Mouse (Mus musculus) embryonic stem cell, embryonic (primary cell): Measurements from ENCODE around the gene Nprl3.

Source experiments
- CTCF ChIA-PET, 4 experiments: fragments of 300-600 bp in 2 of 4; fragments of 350-600 bp in 2 of 4; sonication (Branson Sonifier 250); formaldehyde crosslinking; loops; one replicate each; lab custom pipeline; 2022; ENCODE audit warnings: inconsistent platforms in 2 of 4; lab: Charles Lee
- POLR2A ChIA-PET, 4 experiments: fragments of 300-600 bp in 2 of 4; fragments of 350-600 bp in 2 of 4; sonication (Branson Sonifier 250); formaldehyde crosslinking; loops; one replicate each; lab custom pipeline; 2022; ENCODE audit warnings: antibody characterized with exemption in 4 of 4, inconsistent platforms in 1 of 4; lab: Charles Lee

The Nprl3 gene

DNA sequence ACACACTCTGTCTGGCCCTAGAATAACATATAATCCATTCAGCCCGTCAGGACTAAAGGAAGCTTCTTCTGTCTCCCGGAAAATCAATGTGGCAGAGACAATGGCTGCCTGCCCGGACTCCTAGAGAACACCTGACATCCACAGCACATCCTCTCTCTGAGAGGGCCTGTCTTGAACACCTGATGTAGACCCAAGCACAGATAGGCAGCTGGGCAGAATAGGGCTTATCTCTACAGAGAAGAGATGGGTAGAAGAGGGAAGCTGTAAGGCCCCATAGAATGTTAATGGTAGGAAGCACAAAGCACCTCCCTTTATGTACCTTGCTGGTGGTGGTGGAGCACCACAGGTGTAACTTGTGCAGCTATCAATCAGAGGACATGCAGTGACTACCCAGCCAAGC is 25.3 kb downstream of the Nprl3 start:
- ChIA-PET CTCF (interaction anchor here in 3 of 4 experiments (0.5 to 3.5 kb wide), 5 partner anchors 11 to 97 kb away, joined by 3 to 15 read pairs (median 5); no protein-coding TSS in a partner anchor), POLR2A (interaction anchor here in 2 of 4 experiments (0.7 to 1.3 kb wide), 4 partner anchors 12 to 273 kb away, joined by 3 to 4 read pairs (median 3); no protein-coding TSS in a partner anchor)

DNA sequence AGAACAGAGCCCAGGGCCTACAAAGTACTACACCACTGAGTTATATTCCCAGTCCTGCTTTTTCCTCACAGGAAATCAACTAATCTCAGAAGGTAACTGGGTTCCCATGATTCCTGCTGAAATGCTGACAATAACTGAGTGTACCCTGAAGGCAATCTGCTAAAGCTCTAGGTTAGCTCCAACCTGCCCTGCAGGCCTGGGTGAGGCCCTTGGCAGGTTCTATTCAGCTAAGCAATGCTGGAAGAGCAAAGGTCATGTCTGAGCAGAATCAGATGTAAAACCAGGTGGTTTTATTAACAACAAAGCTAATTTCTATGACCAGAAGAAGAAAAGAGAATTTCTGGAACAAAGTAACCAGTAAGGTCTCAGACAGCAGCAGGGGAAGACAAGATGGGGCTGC is 26.1 kb downstream of the Nprl3 start:
- ChIA-PET CTCF (interaction anchor here in 3 of 4 experiments (0.7 to 3.5 kb wide), 3 partner anchors 34 to 59 kb away, joined by 3 to 14 read pairs (median 4); no protein-coding TSS in a partner anchor), POLR2A (interaction anchor here in 2 of 4 experiments (1.1 to 1.9 kb wide), 4 partner anchors 12 to 27 kb away, joined by 3 to 4 read pairs (median 4); no protein-coding TSS in a partner anchor)

DNA sequence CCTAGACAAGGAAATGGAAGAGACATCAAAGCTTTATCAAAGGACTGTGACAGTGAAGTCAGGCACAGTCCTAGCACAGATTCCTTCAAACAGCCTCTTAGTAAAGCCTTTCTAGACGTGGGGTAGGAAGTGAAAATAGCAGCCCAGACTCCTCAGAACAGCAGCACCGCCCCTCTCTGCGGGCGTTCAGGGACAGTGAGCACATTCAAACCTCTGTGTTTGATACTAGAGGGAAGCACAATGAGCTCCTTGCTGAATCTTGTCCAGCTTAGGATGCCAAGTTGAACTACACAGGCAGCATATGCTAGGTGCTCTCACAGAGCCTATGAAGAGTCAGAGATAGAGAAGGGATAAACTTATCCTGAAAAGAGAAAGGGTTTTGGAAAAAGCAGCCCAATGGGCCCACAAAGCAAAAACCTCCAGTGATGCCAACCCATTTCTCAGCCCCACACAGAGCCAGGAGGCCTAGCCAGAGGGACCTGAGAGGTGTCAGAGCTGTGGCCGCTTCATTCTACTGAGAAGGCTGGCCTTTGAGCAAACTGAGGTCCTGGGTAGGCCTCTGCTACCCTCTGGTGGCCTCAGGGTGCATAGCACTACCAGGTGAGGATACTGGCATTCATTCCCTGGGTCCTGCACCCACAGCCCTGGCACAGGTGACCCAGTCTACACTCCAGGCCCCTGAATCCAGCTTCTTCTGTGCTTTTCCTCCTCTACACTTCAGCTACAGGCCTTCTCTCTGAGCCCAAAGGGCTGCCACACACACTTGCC is 29.2 kb downstream of the Nprl3 start:
- ChIA-PET POLR2A (interaction anchor here in 3 of 4 experiments (0.6 to 10.1 kb wide), 11 partner anchors 8 to 368 kb away, joined by 3 to 108 read pairs (median 4); partner anchors contain the start of genes Mpg (in 1 of the 3), Nprl3 (in 1 of the 3) and Rhbdf1 (in 1 of the 3)), CTCF (interaction anchor here (0.5 to 4.0 kb wide), 29 partner anchors 8 to 87 kb away, joined by 3 to 36 read pairs (median 4); partner anchors contain the start of genes Hbq1b (in 2 of the 4), Snrnp25 (in 2 of the 4) and Rhbdf1 (in 1 of the 4))

DNA sequence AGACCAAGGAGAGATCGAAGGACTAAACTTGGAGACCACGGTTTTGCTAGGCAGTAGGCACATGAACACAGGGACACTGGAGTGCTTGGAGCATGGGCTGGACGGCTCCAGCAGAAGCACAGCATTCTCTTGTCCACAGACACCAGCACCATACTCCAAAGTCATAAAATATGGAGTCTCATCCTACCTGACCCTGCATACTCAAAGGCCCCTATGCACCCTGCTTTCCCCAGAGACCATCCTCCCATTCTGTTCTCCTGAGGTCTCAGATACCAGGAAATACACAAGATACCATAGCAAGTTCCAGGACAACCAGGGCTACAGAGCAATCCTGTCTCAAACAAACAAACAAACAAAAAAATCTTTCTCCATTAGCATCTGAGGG is 30.1 kb downstream of the Nprl3 start:
- POLR2A ChIA-PET: interaction anchor here in 3 of 4 experiments (0.7 to 10.1 kb wide), 9 partner anchors 9 to 32 kb away, joined by 3 to 108 read pairs (median 4); partner anchors contain the start of genes Mpg (in 2 of the 3), Nprl3 (in 1 of the 3), Rhbdf1 (in 1 of the 3) and Snrnp25 (in 1 of the 3)

DNA sequence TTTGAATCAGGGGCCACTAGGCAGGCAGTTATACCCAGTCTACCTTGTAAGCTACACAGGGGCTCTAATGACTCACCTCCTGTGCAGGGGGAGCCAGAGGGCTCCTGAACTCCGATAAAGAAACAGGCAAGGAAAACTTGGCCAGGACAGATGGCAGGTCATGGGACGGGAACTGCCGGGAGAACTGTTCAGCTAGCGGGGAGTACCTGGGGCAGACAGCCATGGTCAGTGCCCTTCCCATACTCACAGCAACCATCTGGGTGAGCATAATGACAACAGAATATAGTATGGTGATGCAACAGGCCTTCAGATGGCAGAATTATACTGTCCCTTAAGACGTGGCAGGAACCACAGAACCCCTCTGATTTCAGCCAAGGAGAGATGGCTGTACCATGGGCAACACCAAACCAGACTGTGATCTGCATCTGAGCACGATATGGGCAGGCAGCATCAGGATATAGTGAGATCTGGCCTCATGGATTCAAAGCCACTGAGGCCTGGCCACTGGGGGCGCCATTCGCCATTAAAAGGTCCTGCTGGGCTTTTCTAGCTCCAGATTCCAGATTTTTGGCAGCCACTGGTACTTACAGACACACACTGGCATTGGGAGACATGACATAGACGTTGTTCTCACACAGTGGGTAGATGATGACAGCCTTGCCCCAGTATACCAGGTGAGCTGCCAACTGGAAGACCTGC is 30.6 kb downstream of the Nprl3 start:
- ChIA-PET CTCF (interaction anchor here (0.5 to 4.0 kb wide), 40 partner anchors 8 to 316 kb away, joined by 3 to 36 read pairs (median 4); partner anchors contain the start of genes Hbq1a (in 1 of the 4), Hbq1b (in 1 of the 4), Rhbdf1 (in 1 of the 4) and Snrnp25 (in 1 of the 4)), POLR2A (interaction anchor here in 3 of 4 experiments (0.7 to 10.1 kb wide), 10 partner anchors 8 to 32 kb away, joined by 3 to 108 read pairs (median 4); partner anchors contain the start of genes Mpg (in 2 of the 3), Nprl3 (in 1 of the 3), Rhbdf1 (in 1 of the 3) and Snrnp25 (in 1 of the 3))

More for the DNA sequence above, 30.1 kb downstream of the Nprl3 start:
- CTCF ChIA-PET: interaction anchor here (0.5 to 4.0 kb wide), 36 partner anchors 8 to 315 kb away, joined by 3 to 36 read pairs (median 4); partner anchors contain the start of genes Hbq1a (in 1 of the 4), Hbq1b (in 1 of the 4), Rhbdf1 (in 1 of the 4) and Snrnp25 (in 1 of the 4)

DNA sequence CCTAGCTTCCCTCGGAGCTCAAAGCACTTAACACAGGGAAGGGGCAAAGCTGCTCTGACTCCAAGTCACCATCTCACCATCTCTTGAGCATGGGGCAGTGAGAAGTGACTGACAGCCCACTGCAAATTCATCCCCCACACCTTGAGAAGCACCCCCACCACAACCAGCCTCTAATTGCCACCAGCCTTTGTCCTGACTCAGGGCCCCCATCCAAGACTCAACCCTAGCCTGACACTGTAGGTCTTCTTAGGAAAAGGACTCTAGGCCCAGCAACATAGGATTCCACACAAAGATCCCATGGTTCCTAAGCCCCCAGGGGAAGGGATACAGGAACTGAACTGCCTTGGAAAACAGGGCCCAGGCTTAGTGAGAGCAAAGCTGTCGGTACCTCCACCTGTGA is 31.4 kb downstream of the Nprl3 start:
- POLR2A ChIA-PET: interaction anchor here in 2 of 4 experiments (0.7 to 10.1 kb wide), 5 partner anchors 10 to 31 kb away, joined by 3 to 108 read pairs (median 5); partner anchors contain the start of genes Rhbdf1 (in 1 of the 2) and Snrnp25 (in 1 of the 2)
- CTCF ChIA-PET: interaction anchor here (0.6 to 4.0 kb wide), 16 partner anchors 7 to 108 kb away, joined by 3 to 32 read pairs (median 6); partner anchors contain the start of gene Hbq1b (in 1 of the 4)

DNA sequence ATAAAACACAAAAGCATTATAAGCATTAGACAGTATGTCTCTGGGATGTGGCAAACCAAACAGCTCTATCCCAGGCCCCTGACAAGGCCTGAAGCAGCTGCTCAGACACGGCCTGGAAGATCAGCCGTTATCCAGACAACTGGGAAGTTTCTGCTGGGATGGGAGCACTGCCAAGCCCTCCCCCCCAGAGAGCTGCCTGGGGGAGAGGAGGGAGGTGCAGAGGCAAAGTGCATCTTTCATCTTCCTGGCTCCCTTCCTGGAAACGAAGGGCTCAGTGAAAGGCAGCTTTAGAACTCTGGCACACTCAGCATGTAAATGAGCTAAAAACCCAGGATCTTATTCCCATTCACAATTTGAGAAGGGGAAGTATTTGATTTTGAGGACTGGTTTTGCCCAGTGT is 31.9 kb downstream of the Nprl3 start:
- CTCF ChIA-PET: interaction anchor here in 3 of 4 experiments (0.6 to 4.0 kb wide), 10 partner anchors 11 to 108 kb away, joined by 3 to 32 read pairs (median 4); partner anchors contain the start of gene Hbq1b (in 1 of the 3)

DNA sequence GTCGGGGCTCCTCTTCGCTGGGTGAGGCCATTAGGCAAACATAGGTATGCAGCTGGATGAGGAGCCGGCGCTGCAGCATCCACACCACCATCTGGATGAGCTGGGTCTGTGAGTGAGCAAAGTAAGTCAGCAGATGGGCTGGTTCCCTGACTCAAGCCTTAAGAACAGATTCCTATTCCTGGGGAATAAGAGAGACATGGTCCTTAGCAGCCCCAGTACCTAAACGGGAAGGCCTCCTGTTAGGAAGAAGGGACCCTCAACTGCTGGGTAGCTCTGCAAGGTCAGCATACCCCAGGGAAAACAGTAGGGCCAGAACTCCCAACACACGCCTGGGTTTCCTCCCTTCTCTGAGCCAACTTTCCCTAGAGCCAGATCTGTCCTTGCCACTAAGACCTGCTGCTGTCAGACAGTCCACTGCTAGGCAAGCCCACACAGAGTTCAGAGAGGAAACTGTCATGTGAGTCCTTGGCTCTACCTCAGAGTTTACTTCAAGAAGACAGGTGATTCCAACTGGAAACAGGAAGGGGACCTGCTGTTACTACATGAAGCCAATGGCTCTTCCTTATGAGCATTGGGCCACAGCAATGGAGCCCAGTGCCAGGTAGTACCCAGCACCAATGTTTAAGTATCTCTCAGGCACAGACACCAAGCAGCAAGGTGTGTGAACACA is 32.6 kb downstream of the Nprl3 start:
- CTCF ChIA-PET: interaction anchor here in 3 of 4 experiments (0.5 to 1.6 kb wide), 9 partner anchors 11 to 86 kb away, joined by 3 to 4 read pairs (median 3); partner anchors contain the start of gene Hbq1b (in 1 of the 3)

More for the DNA sequence above, 31.9 kb downstream of the Nprl3 start:
- POLR2A ChIA-PET: interaction anchor here in 2 of 4 experiments (0.7 to 10.1 kb wide), 4 partner anchors 11 to 16 kb away, joined by 3 to 108 read pairs (median 5); partner anchors contain the start of gene Rhbdf1 (in 1 of the 2)

DNA sequence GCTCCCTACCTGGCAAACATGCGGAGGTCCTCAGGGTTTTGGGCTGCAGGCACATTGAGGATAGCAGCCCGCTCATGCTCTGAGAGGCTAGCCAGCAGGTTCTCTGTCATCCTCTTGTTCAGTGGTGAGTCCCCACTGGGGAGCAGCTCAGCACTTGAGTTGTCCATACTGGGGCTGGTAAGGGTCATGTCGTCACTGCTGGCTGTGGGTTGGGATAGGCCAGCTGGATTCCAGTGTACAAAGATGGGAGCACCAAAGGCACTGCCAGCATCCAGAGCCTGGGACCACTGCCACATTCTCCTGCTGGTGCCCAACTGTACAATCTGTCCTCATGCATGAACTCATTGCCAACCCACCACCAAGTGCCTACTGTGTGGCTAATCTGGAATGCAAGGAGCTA is 33.6 kb downstream of the Nprl3 start:
- CTCF ChIA-PET: interaction anchor here (1.1 to 1.6 kb wide), 6 partner anchors 13 to 87 kb away, joined by 3 to 4 read pairs (median 3); no protein-coding TSS in a partner anchor
- POLR2A ChIA-PET: interaction anchor here in 2 of 4 experiments (1.0 to 10.1 kb wide), 3 partner anchors 12 to 29 kb away, joined by 3 to 108 read pairs (median 11); partner anchors contain the start of genes Rhbdf1 (in 1 of the 2) and Snrnp25 (in 1 of the 2)

More for the DNA sequence above, 32.6 kb downstream of the Nprl3 start:
- POLR2A ChIA-PET: interaction anchor here in 2 of 4 experiments (0.6 to 10.1 kb wide), 3 partner anchors 11 to 17 kb away, joined by 3 to 108 read pairs (median 5); partner anchors contain the start of gene Rhbdf1 (in 1 of the 2)

DNA sequence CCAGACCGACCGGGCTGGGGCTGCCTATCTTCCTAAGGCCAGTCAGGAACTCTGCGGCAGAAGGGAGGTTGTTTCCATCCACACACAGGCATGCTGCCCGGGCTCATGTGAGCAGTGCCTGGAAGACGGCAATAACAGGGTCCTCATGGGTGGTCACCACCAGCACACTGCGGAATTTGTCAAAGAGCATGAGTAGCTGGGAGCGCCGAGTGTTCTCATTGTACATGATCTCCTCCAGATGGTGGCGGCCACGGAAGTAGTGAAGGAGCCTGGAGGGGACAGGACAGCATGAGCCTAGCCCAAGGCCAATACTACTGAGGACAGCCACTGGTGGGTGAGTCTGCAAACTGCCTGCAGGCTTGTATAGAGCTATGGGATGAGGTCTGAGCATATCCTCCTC is 34.7 kb downstream of the Nprl3 start:
- ChIA-PET CTCF (interaction anchor here (0.6 to 1.9 kb wide), 10 partner anchors 11 to 88 kb away, joined by 3 to 4 read pairs (median 3); no protein-coding TSS in a partner anchor), POLR2A (interaction anchor here in 2 of 4 experiments (0.9 to 10.1 kb wide), 6 partner anchors 11 to 28 kb away, joined by 3 to 108 read pairs (median 5); partner anchors contain the start of genes Rhbdf1 (in 1 of the 2) and Snrnp25 (in 1 of the 2))

DNA sequence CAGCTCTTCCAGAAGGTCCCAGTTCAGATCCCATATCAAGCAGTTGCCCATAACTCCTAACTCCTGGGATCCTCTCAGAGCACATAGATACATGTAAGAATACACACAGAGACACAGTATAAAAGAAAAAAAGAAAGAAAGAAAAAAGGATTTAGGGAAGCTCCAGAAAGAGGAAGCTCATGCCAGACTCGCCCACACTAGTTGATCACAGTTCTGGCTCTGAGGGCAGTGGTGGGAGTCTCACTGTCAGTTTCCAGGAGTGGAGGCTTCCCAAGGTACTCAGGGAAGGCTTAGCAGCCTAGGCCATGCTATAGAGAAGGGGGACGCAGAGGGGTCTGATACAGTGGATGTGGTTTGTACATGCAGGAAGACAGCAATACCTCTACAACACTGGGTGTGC is 36.4 kb downstream of the Nprl3 start:
- ChIA-PET CTCF (interaction anchor here in 2 of 4 experiments (0.8 to 1.8 kb wide), 6 partner anchors 9 to 90 kb away, joined by 3 to 7 read pairs (median 3); no protein-coding TSS in a partner anchor), POLR2A (interaction anchor here in 2 of 4 experiments (0.8 to 10.1 kb wide), 3 partner anchors 12 to 28 kb away, joined by 3 to 108 read pairs (median 4); partner anchors contain the start of genes Rhbdf1 (in 1 of the 2) and Snrnp25 (in 1 of the 2))

DNA sequence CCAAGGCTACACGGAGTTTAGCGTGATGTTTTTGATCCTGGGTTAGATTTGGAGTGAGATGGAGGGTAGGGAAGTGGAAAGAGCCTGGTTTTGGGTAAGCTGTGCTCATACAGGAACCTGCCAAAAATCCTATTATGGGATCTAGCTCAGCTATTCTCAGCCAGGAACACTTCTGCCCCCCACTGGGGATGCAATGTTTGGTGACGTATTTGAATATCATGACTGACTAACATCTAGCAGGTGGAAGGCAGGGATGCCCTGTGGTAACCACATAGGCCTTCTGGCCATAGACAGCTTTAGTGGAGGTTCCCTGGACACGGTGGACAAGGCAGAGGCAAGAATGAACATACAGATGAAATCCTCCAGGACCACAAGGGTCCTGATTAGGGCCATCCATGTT is 37.3 kb downstream of the Nprl3 start:
- ChIA-PET CTCF (interaction anchor here in 1 of 4 experiments (0.7 to 1.8 kb wide), 5 partner anchors 8 to 91 kb away, joined by 3 to 7 read pairs (median 3); no protein-coding TSS in a partner anchor), POLR2A (interaction anchor here in 3 of 4 experiments (1.2 to 10.1 kb wide), 5 partner anchors 9 to 27 kb away, joined by 3 to 108 read pairs (median 5); partner anchors contain the start of gene Rhbdf1 (in 1 of the 3))

DNA sequence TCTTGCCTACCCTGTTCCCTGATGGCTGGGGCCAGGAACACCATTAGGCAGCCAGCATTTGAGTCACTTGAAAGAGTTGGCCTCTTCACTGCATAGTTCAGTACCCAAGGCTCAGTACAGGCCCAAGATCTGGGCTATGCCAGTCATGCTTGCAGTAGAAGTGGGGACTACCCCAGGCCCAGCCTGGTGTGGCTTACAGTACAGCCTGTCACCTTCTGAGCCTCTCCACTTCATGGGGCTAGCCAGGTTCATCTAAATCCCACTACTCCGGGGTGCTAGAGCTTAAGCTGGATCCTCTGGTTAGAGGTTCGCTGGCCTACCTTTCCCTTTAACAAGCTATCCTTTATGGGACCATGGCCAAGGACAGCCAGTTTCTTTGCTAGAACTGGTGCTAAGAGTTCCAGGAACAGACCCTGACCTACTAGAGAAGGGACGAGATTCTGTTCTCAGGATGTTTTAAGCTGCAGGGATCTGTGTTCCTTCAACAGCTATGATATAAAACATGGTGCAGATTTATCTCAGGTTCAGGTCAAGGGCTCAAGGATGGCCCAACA is 39.1 kb downstream of the Nprl3 start:
- ChIA-PET POLR2A (interaction anchor here in 3 of 4 experiments (0.7 to 1.4 kb wide), 9 partner anchors 9 to 1403 kb away, joined by 3 to 4 read pairs (median 3); partner anchors contain the start of gene Snrnp25 (in 1 of the 3)), CTCF (interaction anchor here in 2 of 4 experiments (0.7 to 1.8 kb wide), 3 partner anchors 8 to 46 kb away, joined by 3 to 4 read pairs (median 3); no protein-coding TSS in a partner anchor)

DNA sequence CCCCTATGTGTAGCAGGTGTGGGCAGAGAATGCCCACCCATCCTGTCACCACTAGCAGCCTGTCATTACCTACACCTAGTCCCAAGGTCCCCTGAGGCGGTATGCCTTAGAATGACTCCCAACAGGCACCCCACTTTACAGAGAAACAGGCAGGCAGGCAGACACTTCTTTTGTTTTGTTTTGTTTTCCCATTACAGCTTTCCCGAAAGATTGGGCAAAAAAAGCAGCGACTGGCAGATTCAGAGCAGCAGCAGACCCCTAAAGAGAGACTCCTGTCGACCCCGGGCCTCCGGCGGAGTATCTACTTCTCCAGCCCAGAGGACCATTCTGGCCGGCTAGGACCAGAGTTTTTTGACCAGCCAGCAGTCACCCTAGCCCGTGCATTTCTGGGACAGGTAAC is 40.0 kb downstream of the Nprl3 start:
- POLR2A ChIA-PET: interaction anchor here in 3 of 4 experiments (0.6 to 1.3 kb wide), 4 partner anchors 9 to 35 kb away, joined by 4 to 5 read pairs (median 5); no protein-coding TSS in a partner anchor
- CTCF ChIA-PET: interaction anchor here in 1 of 4 experiments (1.0 to 1.3 kb wide), 2 partner anchors 9 to 10 kb away, joined by 3 to 6 read pairs; no protein-coding TSS in a partner anchor

DNA sequence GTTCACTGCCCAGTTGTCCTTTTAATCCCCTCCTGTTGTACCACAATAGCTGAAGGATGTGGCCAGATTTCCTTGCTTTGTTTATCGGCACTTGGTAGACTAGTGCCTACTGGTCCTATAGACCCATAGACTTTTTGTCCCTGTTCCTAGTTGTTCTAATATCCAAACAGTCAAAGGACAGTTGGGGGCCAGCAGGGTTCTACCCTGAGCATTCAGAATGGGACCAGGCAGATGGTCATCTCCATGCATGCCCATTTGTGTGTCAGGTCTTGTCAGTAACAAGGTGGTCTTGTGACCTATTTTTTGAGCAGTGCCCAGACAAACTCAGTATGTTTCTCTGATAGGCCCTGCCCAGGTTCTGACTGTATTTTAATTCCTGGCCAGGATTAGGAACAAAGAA is 40.5 kb downstream of the Nprl3 start:
- POLR2A ChIA-PET: interaction anchor here in 3 of 4 experiments (0.6 to 3.5 kb wide), 10 partner anchors 9 to 36 kb away, joined by 3 to 16 read pairs (median 4); partner anchors contain the start of gene Snrnp25 (in 1 of the 3)
- CTCF ChIA-PET: interaction anchor here in 1 of 4 experiments (1.0 to 1.3 kb wide), 2 partner anchors 9 to 10 kb away, joined by 3 to 6 read pairs; no protein-coding TSS in a partner anchor
